Mouse (Mus musculus) lung, postnatal 0 days (tissue): Measurements from ENCODE around the gene Ahnak. TPM values are rescaled to one million over a fixed set of nuclear protein-coding genes. Genes with fewer than 3 reads are reported as not detected.
A peak's percentile ranks its signal among the peaks of the same experiment; 100 is the strongest.

Experiments
- ATAC-seq: fragments of 200-750 bp; cut with Nextera tagmentation; 2 replicates; pipeline ENCODE4 v1.8.0; 2017; ENCODE audit warnings: moderate library complexity
- DNase-seq: peaks from one replicate; pipeline ENCODE4 v3.0.0-alpha.2; 2016; ENCODE audit warnings: low spot score
- H3K27ac ChIP-seq: fragments of 300-500 bp; sonication (generic); 2 replicates; pipeline ENCODE4 v1.5.1; 2014; ENCODE audit warnings: antibody characterized with exemption, mild to moderate bottlenecking, low read length, mixed read lengths
- H3K27me3 ChIP-seq: fragments of 300-500 bp; sonication (generic); replicated peaks from 2 replicates; pipeline ENCODE4 v1.6.1; 2014; ENCODE audit warnings: low read length, mixed read lengths; ENCODE audit not compliant: insufficient read depth
- H3K36me3 ChIP-seq: fragments of 300-500 bp; sonication (generic); 2 replicates; pipeline ENCODE4 v1.6.1; 2014; ENCODE audit warnings: low read length, mixed read lengths; ENCODE audit not compliant: insufficient read depth
- H3K4me1 ChIP-seq: fragments of 300-500 bp; sonication (generic); 2 replicates; pipeline ENCODE4 v1.6.1; 2014; ENCODE audit warnings: antibody characterized with exemption, low read depth, low read length, mixed read lengths; ENCODE audit not compliant: insufficient read depth
- H3K4me2 ChIP-seq: fragments of 300-500 bp; sonication (generic); replicated peaks from 2 replicates; pipeline ENCODE4 v1.6.1; 2014; ENCODE audit warnings: low read depth, mild to moderate bottlenecking, low read length, moderate library complexity, mixed read lengths
- H3K4me3 ChIP-seq: fragments of 300-500 bp; sonication (generic); 2 replicates; pipeline ENCODE4 v1.5.1; 2014; ENCODE audit warnings: low read depth, low read length
- H3K9ac ChIP-seq: fragments of 300-500 bp; sonication (generic); replicated peaks from 2 replicates; pipeline ENCODE4 v1.6.1; 2014; ENCODE audit warnings: low read depth, mild to moderate bottlenecking
- H3K9me3 ChIP-seq: fragments of 300-500 bp; sonication (generic); 2 replicates; pipeline ENCODE4 v1.6.1; 2016; ENCODE audit warnings: low read length, mixed read lengths
- CTCF ChIP-seq: IDR thresholded peaks from 2 replicates; pipeline ENCODE4 v1.5.1; 2016; ENCODE audit warnings: antibody characterized with exemption, mild to moderate bottlenecking
- EP300 ChIP-seq: IDR thresholded peaks from 2 replicates; pipeline ENCODE4 v1.6.1; 2016; ENCODE audit warnings: antibody characterized with exemption, mild to moderate bottlenecking, control low read depth
- WGBS: fragments of 180-500 bp; shearing (Covaris S2); extraction: QIAGEN DNeasy Blood & Tissue Kit; methylation state at CpG from one replicate; pipeline ENCODE4 v1.1.7; 2014; 5-methylcytosine and 5-hydroxymethylcytosine counted together
- polyA plus RNA-seq: library from polyadenylated mRNA; unstranded; fragments of >200 nt; fragmentation: Nextera tagmentation; extraction: Ambion mirVana; gene quantifications from 2 replicates; pipeline ENCODE4 v1.2.1, GENCODE M21; 2015

Gene Ahnak
- polyA plus RNA-seq, 1 experiment from 2014 or later, result 151 TPM

- H3K4me2 ChIP-seq, result peak overlapping the region; percentile 71
- ATAC-seq, result peak; percentile 52
- DNase-seq, result peak; percentile 42
- peak overlapping the region; percentile 98 for H3K27ac ChIP-seq
- H3K4me1 ChIP-seq, result peaks cover 38% of the 10 kb centered on the region
- 7% methylated on average over 14 of the region's 15 CpGs for WGBS
- H3K9ac ChIP-seq, result peak overlapping the region; percentile 97
- peak overlapping the region; percentile 95 for H3K4me3 ChIP-seq
- TF ChIP-seq EP300 (no peak), CTCF (no peak)
- no peaks in the 10 kb centered on the region for H3K36me3 ChIP-seq
- H3K9me3 ChIP-seq, result no peaks in the 10 kb centered on the region
- no peaks in the 10 kb centered on the region for H3K27me3 ChIP-seq
Measured at GRCm38 (mm10) chr19:8990432-8991102, 1.5 kb downstream of the Ahnak start.

- H3K36me3 ChIP-seq, result no peaks in the 10 kb centered on the region
- 39% methylated on average over 4 of the region's 4 CpGs for WGBS
- ATAC-seq (no peak), DNase-seq (peak; percentile 64)
- no peaks in the 10 kb centered on the region for H3K27me3 ChIP-seq
- H3K4me3 ChIP-seq, result peak overlapping the region; percentile 95
- H3K9ac ChIP-seq, result peak overlapping the region; percentile 97
- peak overlapping the region; percentile 71 for H3K4me2 ChIP-seq
- peak overlapping the region; percentile 98 for H3K27ac ChIP-seq
- TF ChIP-seq EP300 (no peak), CTCF (no peak)
- H3K9me3 ChIP-seq, result no peaks in the 10 kb centered on the region
- peaks cover 36% of the 10 kb centered on the region for H3K4me1 ChIP-seq
Measured at GRCm38 (mm10) chr19:8991245-8991870, 2.3 kb downstream of the Ahnak start.

GRCm38 (mm10) chr19:8991871-8992735 is 3.0 kb downstream of the Ahnak start:
- peak; percentile 55 for DNase-seq
- H3K9ac ChIP-seq, result peak overlapping the region; percentile 97
- no peak for ATAC-seq
- peak overlapping the region; percentile 71 for H3K4me2 ChIP-seq
- H3K27ac ChIP-seq, result peak overlapping the region; percentile 98
- peak overlapping the region; percentile 95 for H3K4me3 ChIP-seq
- 37% methylated on average over 13 of the region's 13 CpGs for WGBS
- no peaks in the 10 kb centered on the region for H3K36me3 ChIP-seq
- no peak for TF ChIP-seq EP300
- no peak for TF ChIP-seq CTCF
- H3K27me3 ChIP-seq, result no peaks in the 10 kb centered on the region
- peaks cover 42% of the 10 kb centered on the region for H3K4me1 ChIP-seq
- H3K9me3 ChIP-seq, result no peaks in the 10 kb centered on the region

- H3K36me3 ChIP-seq, result no peaks in the 10 kb centered on the region
- peak overlapping the region; percentile 95 for H3K4me3 ChIP-seq
- DNase-seq, result peak; percentile 96
- ATAC-seq, result peak; percentile 7
- TF ChIP-seq CTCF (peak; percentile 88), EP300 (peak; percentile 46; the same call in 1 of the 2 replicates)
- WGBS, result 25% methylated on average over 12 of the region's 12 CpGs
- H3K27me3 ChIP-seq, result no peaks in the 10 kb centered on the region
- H3K27ac ChIP-seq, result peak overlapping the region; percentile 98
- H3K4me2 ChIP-seq, result peak overlapping the region; percentile 71
- H3K9me3 ChIP-seq, result no peaks in the 10 kb centered on the region
- peaks cover 48% of the 10 kb centered on the region for H3K4me1 ChIP-seq
- peak overlapping the region; percentile 29; the same call in 1 of the 2 replicates for H3K9ac ChIP-seq
Measured at GRCm38 (mm10) chr19:8992769-8993624, 3.9 kb downstream of the Ahnak start.

GRCm38 (mm10) chr19:8993625-8993912 is 4.5 kb downstream of the Ahnak start:
- Histone ChIP-seq H3K9me3 (no peaks in the 10 kb centered on the region), H3K27ac (peak overlapping the region; percentile 98), H3K4me2 (peak overlapping the region; percentile 71), H3K9ac (peak overlapping the region; percentile 29; the same call in 1 of the 2 replicates), H3K27me3 (no peaks in the 10 kb centered on the region), H3K4me1 (peaks cover 49% of the 10 kb centered on the region), H3K4me3 (peak overlapping the region; percentile 95; the same call in 1 of the 2 replicates), H3K36me3 (no peaks in the 10 kb centered on the region)
- TF ChIP-seq CTCF (no peak), EP300 (no peak)
- ATAC-seq (no peak), DNase-seq (no peak)
- whole genome bisulfite sequencing, result 55% methylated on average over 2 of the region's 2 CpGs
